Mouse (Mus musculus) right cerebral cortex, adult 18-20 months (tissue): ENCODE measurements around the gene Sprtn.
A peak's percentile ranks its signal among the peaks of the same experiment; 100 is the strongest.

Experiments used
- DNase-seq: peaks from one replicate; pipeline ENCODE4 v3.0.0; 2022; ENCODE audit warnings: mixed read lengths

Sprtn gene

DNA sequence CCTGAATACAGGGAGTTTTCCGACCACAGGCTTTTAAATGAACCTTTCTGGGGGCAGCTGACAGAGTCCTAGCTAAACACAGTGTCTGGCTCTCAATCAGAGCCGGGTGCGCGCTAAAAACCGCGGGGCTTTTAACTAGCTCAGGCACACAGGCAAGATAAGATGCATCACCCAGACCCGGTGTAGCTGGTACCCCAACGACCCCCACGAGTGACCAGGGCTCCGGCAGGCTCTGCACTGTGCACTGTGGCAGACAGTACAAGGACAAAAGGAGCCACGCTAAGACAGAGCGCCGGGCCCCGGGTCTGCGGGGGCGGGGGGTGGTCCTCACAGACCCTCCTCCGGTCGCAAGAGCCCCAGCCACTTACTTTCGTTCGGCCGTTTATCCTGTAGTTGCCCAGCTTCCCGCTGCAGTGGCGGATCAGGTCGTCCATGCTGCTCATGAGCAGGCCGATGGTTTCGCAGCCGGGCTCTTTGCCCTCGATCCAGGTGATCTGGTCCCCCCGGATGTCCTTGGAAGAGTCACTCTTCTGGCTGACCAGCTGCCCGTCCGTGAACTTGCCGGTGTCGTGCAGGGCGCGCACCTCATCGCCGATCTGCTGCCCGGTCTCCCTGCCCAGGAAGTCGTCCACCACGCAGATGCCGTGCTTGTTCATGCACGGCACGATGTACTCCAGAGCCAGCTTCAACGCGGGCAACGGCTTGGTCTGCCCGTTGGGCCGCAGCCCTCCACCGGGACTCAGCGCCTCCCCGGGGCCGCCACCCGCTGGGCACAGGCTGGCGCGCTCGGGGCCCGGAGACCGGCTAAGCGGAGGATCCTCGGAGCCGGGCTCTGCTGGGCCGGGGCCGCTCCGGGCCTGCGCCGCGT is 50.4 kb downstream of the Sprtn start:
- peak; percentile 32 for DNase-seq

DNA sequence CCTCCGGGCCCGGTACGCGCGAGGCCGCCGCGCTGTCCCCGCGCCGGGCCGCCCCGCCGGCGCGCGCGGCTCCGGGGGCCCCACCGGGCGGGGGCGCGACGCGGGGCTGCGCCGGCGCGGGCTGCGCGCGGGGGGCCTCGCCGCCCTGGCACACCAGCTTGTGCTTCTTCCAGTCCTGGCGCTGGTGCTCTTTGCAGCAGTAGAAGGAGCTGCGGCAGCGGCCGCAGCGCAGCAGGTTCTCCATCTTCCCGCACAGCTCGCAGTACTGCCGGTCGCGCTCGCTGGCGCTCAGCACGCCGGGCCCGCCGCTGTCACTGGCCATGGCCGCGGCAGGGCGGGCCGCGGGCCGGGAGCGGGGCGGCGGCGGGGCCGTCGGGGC is 51.0 kb downstream of the Sprtn start:
- peak; percentile 23 for DNase-seq

DNA sequence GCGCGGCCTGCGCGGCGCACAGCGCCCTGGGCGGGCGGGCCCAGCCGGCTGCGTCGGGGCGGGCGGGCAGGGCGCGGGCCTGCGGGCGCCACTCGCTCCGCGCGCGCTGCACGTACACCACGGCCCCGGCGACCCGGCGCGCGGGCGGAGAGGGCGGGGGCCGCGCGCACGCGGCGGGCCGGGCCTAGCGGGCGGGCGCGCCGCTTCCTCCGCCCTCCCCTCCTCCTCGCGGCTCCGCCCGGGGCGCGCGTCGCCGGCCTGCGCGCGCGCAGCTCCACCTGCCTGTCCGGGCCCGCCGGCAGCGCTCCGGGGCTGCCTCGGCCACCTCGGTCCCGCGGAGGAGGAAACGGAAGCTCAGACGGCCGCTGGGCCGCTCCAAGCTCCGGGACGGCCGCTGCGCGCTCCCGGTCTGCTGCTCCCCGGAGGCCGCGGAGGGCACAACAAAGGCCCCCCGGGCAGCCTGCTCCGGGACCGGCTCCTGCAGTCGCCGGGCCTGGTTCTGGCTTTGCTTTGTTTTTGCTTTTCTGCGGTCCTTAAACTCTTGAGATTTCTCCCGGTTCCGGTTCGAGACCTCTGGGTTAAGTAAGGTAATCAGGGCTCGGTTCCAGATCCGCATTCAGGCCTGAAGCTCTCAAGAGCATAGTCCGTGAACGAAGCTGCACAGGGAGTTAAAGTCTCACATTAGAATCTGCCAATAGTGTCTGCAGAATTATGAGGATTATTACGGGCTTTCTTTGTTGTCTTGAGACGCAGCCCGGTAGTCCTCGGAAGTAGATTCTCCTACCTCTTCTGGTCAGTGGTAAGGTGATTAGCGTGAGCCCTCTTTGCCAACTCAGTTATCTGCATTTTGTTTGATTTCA is 51.8 kb downstream of the Sprtn start, which contains the start of gene Egln1:
Egln1 (minus strand) TSS at position 116 of the 860 bp plus-strand sequence.
- peak; percentile 82 for DNase-seq

DNA sequence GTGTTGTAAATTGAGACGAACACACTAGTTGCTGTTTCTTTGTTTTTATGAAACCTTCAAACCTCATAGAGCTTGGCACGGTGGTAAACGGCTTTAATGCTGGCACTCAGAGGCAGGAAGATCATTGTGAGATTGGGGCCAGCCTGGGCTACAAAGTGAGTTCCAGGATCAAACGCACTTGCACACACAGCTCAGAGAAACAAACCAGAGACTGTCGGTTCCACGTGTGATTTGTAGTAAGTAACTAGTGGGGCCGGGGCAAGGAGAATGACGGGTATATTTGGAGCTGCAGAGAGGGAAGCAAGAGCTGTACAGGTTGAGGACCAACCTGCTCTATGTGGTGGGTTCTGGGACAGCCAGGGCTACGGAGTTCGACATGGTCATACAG is 52.4 kb downstream of the Sprtn start:
- no peak for DNase-seq

DNA sequence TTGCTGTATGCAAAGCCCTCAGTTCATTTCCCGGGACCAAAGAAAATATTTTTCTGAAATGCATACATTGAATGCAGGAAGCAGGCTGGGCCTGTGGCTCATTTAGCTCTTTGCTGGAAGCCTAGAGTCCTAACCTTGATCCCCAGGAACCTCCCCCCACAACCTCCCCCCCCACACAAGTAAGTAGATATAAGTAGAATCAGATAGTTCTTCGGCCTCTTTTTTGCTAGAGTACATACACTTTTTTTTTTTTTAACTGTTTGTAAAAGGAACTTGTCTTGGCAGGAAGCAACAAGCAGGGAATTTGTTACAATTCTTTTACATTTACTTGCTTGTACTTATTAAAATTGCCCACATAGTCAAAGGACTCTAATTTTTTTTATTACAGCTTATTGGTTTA is 53.2 kb downstream of the Sprtn start:
- no peak for DNase-seq

DNA sequence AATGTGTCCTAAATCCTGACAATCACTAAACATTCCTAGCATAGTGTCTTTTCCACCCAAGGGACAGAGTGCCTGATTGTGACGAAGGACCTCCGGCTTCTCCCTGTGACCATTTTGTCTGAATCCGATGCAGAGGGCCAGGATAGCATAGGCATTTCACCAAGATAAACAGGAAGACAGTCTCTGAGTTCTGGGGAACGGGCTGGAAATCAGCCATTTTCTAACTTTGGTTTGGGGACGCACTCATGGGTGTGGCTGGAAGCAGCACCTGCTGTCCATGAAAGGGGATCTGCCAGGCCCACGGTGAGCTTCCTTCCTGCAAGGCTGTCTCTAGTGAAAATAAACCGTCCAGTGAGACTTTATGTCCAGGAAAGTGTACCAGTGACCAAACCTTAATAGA is 55.5 kb downstream of the Sprtn start:
- no peak for DNase-seq

DNA sequence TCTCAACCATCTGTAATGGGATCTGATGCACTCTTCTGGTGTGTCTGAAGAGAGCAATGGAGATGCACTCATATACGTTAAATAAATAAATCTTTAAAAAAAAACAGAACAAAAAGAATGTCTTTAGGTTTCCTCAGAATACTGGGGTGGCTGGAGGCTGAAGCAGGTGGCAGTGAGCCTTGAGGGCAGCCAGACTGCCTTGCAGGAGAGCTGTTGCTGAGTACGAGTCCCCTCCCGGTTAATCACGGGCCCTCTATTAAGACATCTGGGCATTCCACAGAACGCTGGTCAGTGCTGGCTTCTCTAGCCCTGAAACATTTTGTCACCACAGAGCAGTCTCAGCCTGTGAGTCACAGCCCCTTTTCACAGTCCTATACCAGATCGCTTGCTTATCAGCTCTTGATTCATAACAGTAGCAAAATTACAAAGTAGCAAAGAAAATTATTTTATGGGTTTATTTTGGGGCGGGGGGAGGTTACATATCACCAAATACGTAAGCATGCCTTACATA is 56.9 kb downstream of the Sprtn start:
- no peak for DNase-seq
